In genomic region chr3:34195729-34196450, GRCm38 (mm10) we compare ENCODE assay signal across 14 mouse cellular contexts.
DNase-seq lines count a peak whose midpoint lies in the region; ATAC-seq and TF ChIP-seq lines count a peak whose summit lies in the region.
"Had no signal": no experiment of that assay in that cellular context is flagged by ENCODE, and none has a peak within 500 bp of the region (broad histone marks: within the 10 kb centered on the region; RNA-seq: fewer than 3 reads in every experiment).

No protein-coding gene starts in this region.

- H3K27ac ChIP-seq in embryonic facial prominence, embryonic 14.5 days (replicated peaks; ENCODE audit: low read depth, low read length) = no peak overlapping the region
- H3K27ac ChIP-seq in embryonic facial prominence, embryonic 10.5 days (replicated peaks) = no peak overlapping the region
- H3K27ac ChIP-seq in forebrain, embryonic 15.5 days (replicated peaks) = peak overlapping the region; percentile 82
- peak overlapping the region; percentile 45; the same call in 1 of the 2 replicates for H3K27ac ChIP-seq in hindbrain, postnatal 0 days
- H3K27ac ChIP-seq in neural tube, embryonic 14.5 days (ENCODE audit: low read depth, low read length) = no peak overlapping the region
- H3K27ac ChIP-seq: embryonic facial prominence, embryonic 12.5 days; liver, embryonic 13.5 days had no signal

- no peaks in the 10 kb centered on the region for H3K9me3 ChIP-seq in embryonic facial prominence, embryonic 14.5 days (ENCODE audit: control insufficient read depth, low read length)
- no peaks in the 10 kb centered on the region for H3K9me3 ChIP-seq in embryonic facial prominence, embryonic 10.5 days
- H3K9me3 ChIP-seq in forebrain, embryonic 15.5 days = no peaks in the 10 kb centered on the region
- H3K9me3 ChIP-seq in hindbrain, postnatal 0 days (ENCODE audit: low read length) = no peaks in the 10 kb centered on the region
- H3K9me3 ChIP-seq in neural tube, embryonic 14.5 days (ENCODE audit: control insufficient read depth, low read length) = no peaks in the 10 kb centered on the region
- H3K9me3 ChIP-seq: embryonic facial prominence, embryonic 12.5 days; liver, embryonic 13.5 days had no signal

- no peaks in the 10 kb centered on the region for H3K36me3 ChIP-seq in embryonic facial prominence, embryonic 14.5 days (ENCODE audit: control insufficient read depth, insufficient read depth, low read length)
- H3K36me3 ChIP-seq in embryonic facial prominence, embryonic 10.5 days (replicated peaks) = no peaks in the 10 kb centered on the region
- no peaks in the 10 kb centered on the region for H3K36me3 ChIP-seq in forebrain, embryonic 15.5 days
- H3K36me3 ChIP-seq in hindbrain, postnatal 0 days (ENCODE audit: insufficient read depth, low read length) = no peaks in the 10 kb centered on the region
- no peaks in the 10 kb centered on the region for H3K36me3 ChIP-seq in neural tube, embryonic 14.5 days (ENCODE audit: control insufficient read depth, insufficient read depth, low read length)
- H3K36me3 ChIP-seq: embryonic facial prominence, embryonic 12.5 days; liver, embryonic 13.5 days had no signal

- no peak for TF ChIP-seq CTCF in hindbrain, postnatal 0 days (IDR thresholded peaks at IDR 0.05; ENCODE audit: low read depth)

- no peak overlapping the region for H3K4me2 ChIP-seq in embryonic facial prominence, embryonic 14.5 days (ENCODE audit: low read depth, low read length)
- peak overlapping the region; percentile 43 for H3K4me2 ChIP-seq in forebrain, embryonic 15.5 days (replicated peaks)
- peak overlapping the region; percentile 31 for H3K4me2 ChIP-seq in hindbrain, postnatal 0 days (ENCODE audit: low read depth, low read length)
- peak overlapping the region; percentile 37 for H3K4me2 ChIP-seq in neural tube, embryonic 14.5 days (ENCODE audit: low read depth, low read length)
- H3K4me2 ChIP-seq: liver, embryonic 13.5 days had no signal

- no peak overlapping the region for H3K4me3 ChIP-seq in embryonic facial prominence, embryonic 14.5 days (ENCODE audit: low read depth, low read length)
- no peak overlapping the region for H3K4me3 ChIP-seq in embryonic facial prominence, embryonic 10.5 days
- H3K4me3 ChIP-seq in forebrain, embryonic 15.5 days = peak overlapping the region; percentile 36; the same call in 1 of the 2 replicates
- H3K4me3 ChIP-seq in hindbrain, postnatal 0 days (ENCODE audit: low read length) = no peak overlapping the region
- H3K4me3 ChIP-seq in neural tube, embryonic 14.5 days (ENCODE audit: low read depth, low read length) = peak overlapping the region; percentile 7; the same call in 1 of the 2 replicates
- H3K4me3 ChIP-seq: embryonic facial prominence, embryonic 12.5 days; liver, embryonic 13.5 days had no signal

- H3K9ac ChIP-seq in embryonic facial prominence, embryonic 14.5 days (ENCODE audit: low read depth, low read length) = no peak overlapping the region
- peak overlapping the region; percentile 35; the same call in 1 of the 2 replicates for H3K9ac ChIP-seq in forebrain, embryonic 15.5 days (replicated peaks)
- H3K9ac ChIP-seq in hindbrain, postnatal 0 days (replicated peaks; ENCODE audit: low read length) = 0 out of 2 replicates have a peak overlapping the region, but pooled peaks have one; percentile 30
- no peak overlapping the region; the same call in 1 of the 2 replicates for H3K9ac ChIP-seq in neural tube, embryonic 14.5 days (replicated peaks; ENCODE audit: low read depth, low read length)
- H3K9ac ChIP-seq: embryonic facial prominence, embryonic 12.5 days; liver, embryonic 13.5 days had no signal

- DNase-seq in embryonic facial prominence, embryonic 14.5 days (ENCODE audit: low spot score) = peak; percentile 2
- DNase-seq in embryonic facial prominence, embryonic 10.5 days (ENCODE audit: low spot score) = no peak
- peak; percentile 21 for DNase-seq in hindbrain, postnatal 0 days (ENCODE audit: low spot score)
- no peak for DNase-seq in gastrocnemius, postnatal 10 days
- DNase-seq in lung, postnatal 36 days = no peak
- no peak for DNase-seq in liver
- DNase-seq: cerebellum, adult 9-11 months; gastrocnemius, postnatal 36 days; liver, embryonic 13.5 days; thymus, postnatal 25 days had no signal

- no peaks in the 10 kb centered on the region for H3K4me1 ChIP-seq in embryonic facial prominence, embryonic 14.5 days (ENCODE audit: control insufficient read depth, insufficient read depth, low read length)
- H3K4me1 ChIP-seq in embryonic facial prominence, embryonic 10.5 days = peaks cover 18% of the 10 kb centered on the region
- peaks cover 27% of the 10 kb centered on the region for H3K4me1 ChIP-seq in forebrain, embryonic 15.5 days
- peaks cover 3% of the 10 kb centered on the region; the same call in 1 of the 2 replicates for H3K4me1 ChIP-seq in hindbrain, postnatal 0 days (ENCODE audit: insufficient read depth, low read length)
- H3K4me1 ChIP-seq in neural tube, embryonic 14.5 days (ENCODE audit: control insufficient read depth, insufficient read depth, low read length) = peaks cover 7% of the 10 kb centered on the region
- H3K4me1 ChIP-seq: liver, embryonic 13.5 days had no signal

- WGBS in embryonic facial prominence, embryonic 14.5 days = 59% methylated on average over 13 of the region's 13 CpGs
- WGBS in embryonic facial prominence, embryonic 10.5 days = 57% methylated on average over 13 of the region's 13 CpGs
- 18% methylated on average over 13 of the region's 13 CpGs for WGBS in forebrain, embryonic 15.5 days
- WGBS in hindbrain, postnatal 0 days = 41% methylated on average over 13 of the region's 13 CpGs
- WGBS in neural tube, embryonic 14.5 days = 19% methylated on average over 13 of the region's 13 CpGs

- peaks cover 16% of the 10 kb centered on the region for H3K27me3 ChIP-seq in embryonic facial prominence, embryonic 14.5 days (replicated peaks; ENCODE audit: control insufficient read depth, insufficient read depth, low read length)
- H3K27me3 ChIP-seq in embryonic facial prominence, embryonic 10.5 days (replicated peaks; ENCODE audit: low read depth, poor library complexity, severe bottlenecking) = peaks cover 34% of the 10 kb centered on the region
- no peaks in the 10 kb centered on the region; the same call in 1 of the 2 replicates for H3K27me3 ChIP-seq in forebrain, embryonic 15.5 days
- no peaks in the 10 kb centered on the region for H3K27me3 ChIP-seq in hindbrain, postnatal 0 days (ENCODE audit: insufficient read depth, low read length)
- no peaks in the 10 kb centered on the region for H3K27me3 ChIP-seq in neural tube, embryonic 14.5 days (ENCODE audit: control insufficient read depth, insufficient read depth, low read length)

- ATAC-seq in embryonic facial prominence, embryonic 14.5 days (ENCODE audit: low read depth) = no peak
- ATAC-seq in forebrain, embryonic 15.5 days (replicated peaks) = peak; percentile 44; the same call in 1 of the 2 replicates
- no peak for ATAC-seq in hindbrain, postnatal 0 days
- ATAC-seq in neural tube, embryonic 14.5 days (ENCODE audit: low read depth) = 0 out of 2 replicates have a peak, but pooled peaks have one; percentile 47
- ATAC-seq: lung, postnatal 0 days had no signal

Comparison
In these comparisons a context has a peak if more than half of its experiments do, and no peak if none do; other contexts are left out.
1. DNase-seq: peak in embryonic facial prominence, embryonic 14.5 days (single experiment) and hindbrain, postnatal 0 days (single experiment); none in embryonic facial prominence, embryonic 10.5 days (single experiment), gastrocnemius, postnatal 10 days (single experiment), lung, postnatal 36 days (single experiment) and liver (single experiment).
2. ATAC-seq: peak in forebrain, embryonic 15.5 days (single experiment) and neural tube, embryonic 14.5 days (single experiment); none in embryonic facial prominence, embryonic 14.5 days (single experiment) and hindbrain, postnatal 0 days (single experiment).
3. H3K27ac ChIP-seq: peak in forebrain, embryonic 15.5 days (single experiment) and hindbrain, postnatal 0 days (single experiment); none in embryonic facial prominence, embryonic 14.5 days (single experiment), embryonic facial prominence, embryonic 10.5 days (single experiment) and neural tube, embryonic 14.5 days (single experiment).
4. H3K4me3 ChIP-seq: peak in forebrain, embryonic 15.5 days (single experiment) and neural tube, embryonic 14.5 days (single experiment); none in embryonic facial prominence, embryonic 14.5 days (single experiment), embryonic facial prominence, embryonic 10.5 days (single experiment) and hindbrain, postnatal 0 days (single experiment).
5. H3K9ac ChIP-seq: peak in forebrain, embryonic 15.5 days (single experiment) and hindbrain, postnatal 0 days (single experiment); none in embryonic facial prominence, embryonic 14.5 days (single experiment) and neural tube, embryonic 14.5 days (single experiment).